Mouse (Mus musculus) forebrain, embryonic 15.5 days (tissue): ENCODE measurements around the gene Slc8b1. TPM values are rescaled to one million over a fixed set of nuclear protein-coding genes. Genes with fewer than 3 reads are reported as not detected.

Experiments
- ATAC-seq: fragments of 200-750 bp; cut with Nextera tagmentation; replicated peaks from 2 replicates; pipeline ENCODE4 v1.8.0; 2017; ENCODE audit warnings: mild to moderate bottlenecking, moderate TSS enrichment, moderate library complexity
- H3K27ac ChIP-seq: fragments of 300-500 bp; sonication (generic); replicated peaks from 2 replicates; pipeline ENCODE4 v1.5.1; 2015; ENCODE audit warnings: mild to moderate bottlenecking, inconsistent platforms
- H3K27me3 ChIP-seq: fragments of 300-500 bp; sonication (generic); 2 replicates; pipeline ENCODE4 v1.6.1; 2015; ENCODE audit warnings: inconsistent platforms
- H3K36me3 ChIP-seq: fragments of 300-500 bp; sonication (generic); 2 replicates; pipeline ENCODE4 v1.6.1; 2015; ENCODE audit warnings: mild to moderate bottlenecking, inconsistent platforms
- H3K4me1 ChIP-seq: fragments of 300-500 bp; sonication (generic); 2 replicates; pipeline ENCODE4 v1.6.1; 2015; ENCODE audit warnings: inconsistent platforms
- H3K4me2 ChIP-seq: fragments of 300-500 bp; sonication (generic); replicated peaks from 2 replicates; pipeline ENCODE4 v1.6.1; 2015; ENCODE audit warnings: mild to moderate bottlenecking, inconsistent platforms
- H3K4me3 ChIP-seq: fragments of 300-500 bp; sonication (generic); 2 replicates; pipeline ENCODE4 v1.5.1; 2015; ENCODE audit warnings: mild to moderate bottlenecking, inconsistent platforms
- H3K9ac ChIP-seq: fragments of 300-500 bp; sonication (generic); replicated peaks from 2 replicates; pipeline ENCODE4 v1.6.1; 2015; ENCODE audit warnings: mild to moderate bottlenecking, inconsistent platforms
- H3K9me3 ChIP-seq: fragments of 300-500 bp; sonication (generic); 2 replicates; pipeline ENCODE4 v1.6.1; 2016; ENCODE audit warnings: inconsistent platforms
- WGBS: fragments of 180-500 bp; shearing (Covaris S2); methylation state at CpG from one replicate; pipeline ENCODE4 v1.1.7; 2015; ENCODE audit warnings: mixed read lengths; 5-methylcytosine and 5-hydroxymethylcytosine counted together
- polyA plus RNA-seq: library from polyadenylated mRNA; unstranded; fragments of >200 nt; fragmentation: Nextera tagmentation; extraction: Ambion mirVana; gene quantifications from 2 replicates; pipeline ENCODE4 v1.2.1, GENCODE M21; 2015

The Slc8b1 gene
- polyA plus RNA-seq, 1 experiment from 2014 or later, result 2.4 TPM

DNA sequence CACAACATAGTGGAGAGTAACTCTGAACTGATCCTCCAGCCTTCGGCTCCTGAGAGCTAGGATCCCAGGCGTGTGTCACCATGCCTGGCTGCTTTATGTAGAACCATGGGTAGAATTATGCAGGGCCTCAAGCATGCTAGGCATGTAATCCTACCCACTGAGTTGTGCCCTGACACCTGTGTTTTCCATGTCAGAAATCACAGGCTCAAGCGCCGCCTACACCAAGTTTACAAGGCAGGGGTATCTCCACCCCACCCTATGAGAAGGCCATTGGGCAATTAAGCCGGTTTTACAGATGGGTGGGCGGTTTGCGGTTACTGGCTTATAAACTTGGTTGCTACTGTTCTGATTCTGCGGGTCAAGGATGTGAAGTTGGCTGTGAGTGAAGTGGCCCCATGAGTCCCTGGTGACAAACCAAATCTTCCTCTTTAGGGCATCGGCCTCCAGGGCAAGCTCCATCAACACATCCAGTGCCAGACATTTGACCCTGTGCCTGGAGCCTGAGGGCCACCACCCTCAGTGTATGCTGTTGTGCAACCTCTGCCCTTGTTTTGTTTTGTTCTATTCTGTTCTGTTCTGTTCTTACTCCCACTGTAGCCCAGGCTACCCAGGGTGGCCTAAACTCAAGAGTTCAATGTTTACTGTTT is 3.2 kb downstream of the Slc8b1 start:
- no peaks in the 10 kb centered on the region for H3K36me3 ChIP-seq
- H3K4me1 ChIP-seq, result peaks cover 25% of the 10 kb centered on the region
- H3K4me2 ChIP-seq, result no peak overlapping the region
- no peak overlapping the region for H3K4me3 ChIP-seq
- no peaks in the 10 kb centered on the region; the same call in 1 of the 2 replicates for H3K27me3 ChIP-seq
- 85% methylated on average over 9 of the region's 9 CpGs for WGBS
- no peak overlapping the region for H3K9ac ChIP-seq
- ATAC-seq, result no peak
- H3K9me3 ChIP-seq, result no peaks in the 10 kb centered on the region
- no peak overlapping the region for H3K27ac ChIP-seq

- H3K4me2 ChIP-seq, result no peak overlapping the region
- H3K9me3 ChIP-seq, result no peaks in the 10 kb centered on the region
- no peak overlapping the region for H3K27ac ChIP-seq
- peaks cover 25% of the 10 kb centered on the region for H3K4me1 ChIP-seq
- H3K4me3 ChIP-seq, result no peak overlapping the region
- no peaks in the 10 kb centered on the region for H3K36me3 ChIP-seq
- no peak overlapping the region for H3K9ac ChIP-seq
- ATAC-seq, result no peak
- no peaks in the 10 kb centered on the region; the same call in 1 of the 2 replicates for H3K27me3 ChIP-seq
- 12% methylated on average over 4 of the region's 4 CpGs for WGBS
Measured at GRCm38 (mm10) chr5:120514754-120515153, 3.8 kb downstream of the Slc8b1 start.

DNA sequence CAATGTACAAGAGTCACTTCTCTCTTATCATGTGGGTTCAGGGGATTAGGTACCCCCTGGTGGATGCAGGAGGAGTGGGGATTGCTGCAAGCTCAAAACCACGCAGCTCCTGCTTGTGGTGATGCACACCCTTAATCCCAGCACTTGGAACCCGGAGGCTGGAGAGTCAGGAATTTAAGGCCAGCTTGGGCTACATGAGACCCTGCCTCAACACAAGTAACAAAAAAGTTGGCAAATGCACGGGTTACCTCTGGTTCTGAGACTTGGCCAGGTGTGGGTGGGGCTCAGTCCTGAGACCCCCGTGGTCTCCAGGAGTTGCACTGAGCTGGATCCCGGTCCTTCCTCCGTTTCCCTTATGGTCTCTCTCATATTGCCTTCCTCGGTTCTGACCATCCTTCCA is 4.5 kb downstream of the Slc8b1 start:
- no peak overlapping the region for H3K27ac ChIP-seq
- H3K36me3 ChIP-seq, result no peaks in the 10 kb centered on the region
- no peak overlapping the region for H3K4me2 ChIP-seq
- H3K9me3 ChIP-seq, result no peaks in the 10 kb centered on the region
- H3K4me1 ChIP-seq, result peaks cover 21% of the 10 kb centered on the region
- no peak overlapping the region for H3K4me3 ChIP-seq
- H3K9ac ChIP-seq, result no peak overlapping the region
- 71% methylated on average over 7 of the region's 7 CpGs for WGBS
- no peaks in the 10 kb centered on the region; the same call in 1 of the 2 replicates for H3K27me3 ChIP-seq
- ATAC-seq, result no peak

GRCm38 (mm10) chr5:120516221-120516984 is 5.4 kb downstream of the Slc8b1 start:
- ATAC-seq, result no peak
- WGBS, result 72% methylated on average over 15 of the region's 15 CpGs
- H3K4me1 ChIP-seq, result peaks cover 11% of the 10 kb centered on the region
- H3K4me2 ChIP-seq, result no peak overlapping the region
- H3K36me3 ChIP-seq, result no peaks in the 10 kb centered on the region
- no peak overlapping the region for H3K27ac ChIP-seq
- no peak overlapping the region for H3K9ac ChIP-seq
- H3K27me3 ChIP-seq, result no peaks in the 10 kb centered on the region; the same call in 1 of the 2 replicates
- H3K4me3 ChIP-seq, result no peak overlapping the region
- H3K9me3 ChIP-seq, result no peaks in the 10 kb centered on the region

GRCm38 (mm10) chr5:120517552-120517951 is 6.6 kb downstream of the Slc8b1 start:
- Histone ChIP-seq H3K27me3 (no peaks in the 10 kb centered on the region), H3K4me2 (no peak overlapping the region), H3K9ac (no peak overlapping the region), H3K36me3 (no peaks in the 10 kb centered on the region), H3K9me3 (no peaks in the 10 kb centered on the region), H3K27ac (no peak overlapping the region), H3K4me1 (peaks cover 10% of the 10 kb centered on the region), H3K4me3 (no peak overlapping the region)
- no peak for ATAC-seq
- WGBS, result 55% methylated on average over 9 of the region's 9 CpGs

GRCm38 (mm10) chr5:120522649-120523048 is 11.7 kb downstream of the Slc8b1 start:
- no peak overlapping the region for H3K4me3 ChIP-seq
- H3K27me3 ChIP-seq, result no peaks in the 10 kb centered on the region
- H3K9me3 ChIP-seq, result no peaks in the 10 kb centered on the region
- ATAC-seq, result no peak
- no peak overlapping the region for H3K4me2 ChIP-seq
- H3K9ac ChIP-seq, result no peak overlapping the region
- no peak overlapping the region for H3K27ac ChIP-seq
- H3K36me3 ChIP-seq, result no peaks in the 10 kb centered on the region
- H3K4me1 ChIP-seq, result no peaks in the 10 kb centered on the region
- WGBS, result 74% methylated on average over 3 of the region's 3 CpGs

GRCm38 (mm10) chr5:120524736-120525135 is 13.8 kb downstream of the Slc8b1 start:
- H3K9ac ChIP-seq, result no peak overlapping the region
- H3K4me3 ChIP-seq, result no peak overlapping the region
- no peaks in the 10 kb centered on the region for H3K4me1 ChIP-seq
- ATAC-seq, result no peak
- no peaks in the 10 kb centered on the region for H3K27me3 ChIP-seq
- no peak overlapping the region for H3K4me2 ChIP-seq
- no peak overlapping the region for H3K27ac ChIP-seq
- H3K9me3 ChIP-seq, result no peaks in the 10 kb centered on the region
- H3K36me3 ChIP-seq, result no peaks in the 10 kb centered on the region
- WGBS, result 95% methylated on average over 2 of the region's 2 CpGs

DNA sequence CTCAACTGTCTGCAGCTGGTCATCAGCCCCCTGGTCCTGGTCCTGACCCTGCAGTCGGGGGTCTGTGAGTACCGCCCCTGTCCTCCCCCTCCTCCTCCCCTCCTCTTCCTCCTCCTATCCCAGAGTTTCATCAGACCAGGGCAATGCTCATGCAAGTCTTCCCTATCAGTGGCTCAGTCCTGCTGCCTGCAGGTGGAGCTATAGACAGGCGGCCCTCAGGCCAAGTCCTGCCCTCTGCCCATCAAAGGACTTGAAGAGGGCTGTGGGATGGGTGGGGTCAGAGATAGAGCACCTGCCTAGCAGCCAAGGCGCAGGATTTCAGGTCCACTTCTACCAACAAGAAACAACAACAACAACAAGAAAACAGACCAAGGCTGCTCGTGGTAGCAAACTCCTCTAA is 14.8 kb downstream of the Slc8b1 start:
- Histone ChIP-seq H3K9me3 (no peaks in the 10 kb centered on the region), H3K4me3 (no peak overlapping the region), H3K4me1 (no peaks in the 10 kb centered on the region), H3K9ac (no peak overlapping the region), H3K36me3 (no peaks in the 10 kb centered on the region), H3K4me2 (no peak overlapping the region), H3K27ac (no peak overlapping the region), H3K27me3 (no peaks in the 10 kb centered on the region)
- no peak for ATAC-seq
- 37% methylated on average over 5 of the region's 5 CpGs for WGBS

DNA sequence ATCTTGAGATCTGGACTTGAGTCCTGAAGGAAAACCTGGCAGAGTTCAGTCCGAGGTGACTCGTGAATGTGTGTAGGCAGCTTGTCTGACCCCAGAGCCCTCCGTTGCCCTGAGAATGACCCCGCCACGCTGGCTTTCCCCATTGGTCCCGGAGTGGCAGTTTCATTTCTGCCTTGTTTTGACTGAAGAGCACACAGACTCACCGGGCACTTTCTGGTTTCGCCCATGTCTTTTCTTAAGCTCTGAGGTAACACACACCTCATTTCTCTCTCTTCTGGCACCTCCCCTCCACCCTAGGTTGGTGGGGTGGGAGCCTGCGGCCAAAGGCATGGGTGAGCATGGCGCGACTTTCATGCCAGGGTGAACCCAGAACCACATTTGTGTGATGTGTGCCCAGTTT is 15.3 kb downstream of the Slc8b1 start:
- 84% methylated on average over 11 of the region's 11 CpGs for WGBS
- Histone ChIP-seq H3K4me1 (no peaks in the 10 kb centered on the region), H3K9me3 (no peaks in the 10 kb centered on the region), H3K9ac (no peak overlapping the region), H3K36me3 (no peaks in the 10 kb centered on the region), H3K4me3 (no peak overlapping the region), H3K27ac (no peak overlapping the region), H3K27me3 (no peaks in the 10 kb centered on the region), H3K4me2 (no peak overlapping the region)
- ATAC-seq, result no peak

DNA sequence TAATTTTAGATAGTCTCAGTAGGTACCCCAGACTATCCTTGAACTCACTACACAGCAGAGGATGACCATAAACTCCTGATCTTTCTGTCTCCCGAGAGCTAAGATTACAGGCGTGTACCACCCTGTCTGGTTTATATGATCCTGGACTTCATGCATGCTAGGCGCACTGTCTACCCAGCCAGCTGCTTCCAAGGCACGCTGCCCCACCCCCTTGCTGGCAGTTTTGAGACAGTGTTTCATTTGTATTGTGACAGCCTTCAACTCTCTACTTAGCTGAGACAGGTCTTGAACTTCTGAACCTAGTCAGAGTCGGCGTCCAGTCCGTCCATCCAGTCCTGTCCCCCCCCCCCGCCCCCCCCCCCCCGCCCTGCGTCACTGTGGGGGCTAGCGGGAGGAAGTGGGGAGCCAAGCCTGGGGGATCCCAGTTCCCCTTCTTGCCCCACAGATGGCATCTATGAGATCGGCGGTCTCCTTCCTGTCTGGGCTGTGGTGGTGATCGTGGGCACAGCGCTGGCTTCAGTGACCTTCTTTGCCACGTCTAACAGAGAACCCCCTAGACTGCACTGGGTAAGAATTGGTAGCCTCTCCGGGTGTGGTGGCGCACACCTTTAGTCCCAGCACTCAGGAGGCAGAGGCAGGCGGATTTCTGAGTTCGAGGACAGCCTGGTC is 16.5 kb downstream of the Slc8b1 start:
- no peak overlapping the region for H3K9ac ChIP-seq
- no peaks in the 10 kb centered on the region for H3K36me3 ChIP-seq
- H3K4me1 ChIP-seq, result no peaks in the 10 kb centered on the region
- no peak overlapping the region for H3K4me3 ChIP-seq
- H3K4me2 ChIP-seq, result no peak overlapping the region
- no peak for ATAC-seq
- no peaks in the 10 kb centered on the region for H3K27me3 ChIP-seq
- no peak overlapping the region for H3K27ac ChIP-seq
- 89% methylated on average over 17 of the region's 20 CpGs for WGBS
- no peaks in the 10 kb centered on the region for H3K9me3 ChIP-seq

- WGBS, result 81% methylated on average over 8 of the region's 8 CpGs
- ATAC-seq, result no peak
- Histone ChIP-seq H3K4me3 (no peak overlapping the region), H3K9me3 (no peaks in the 10 kb centered on the region), H3K36me3 (no peaks in the 10 kb centered on the region), H3K9ac (no peak overlapping the region), H3K27me3 (no peaks in the 10 kb centered on the region), H3K4me1 (peaks cover 25% of the 10 kb centered on the region), H3K4me2 (no peak overlapping the region), H3K27ac (no peak overlapping the region)
Measured at GRCm38 (mm10) chr5:120531631-120532030, 20.7 kb downstream of the Slc8b1 start.

GRCm38 (mm10) chr5:120534071-120534685 is 23.2 kb downstream of the Slc8b1 start:
- peak overlapping the region; percentile 73 for H3K27ac ChIP-seq
- H3K9ac ChIP-seq, result no peak overlapping the region
- peak; percentile 42 for ATAC-seq
- no peaks in the 10 kb centered on the region for H3K27me3 ChIP-seq
- peaks cover 25% of the 10 kb centered on the region for H3K4me1 ChIP-seq
- H3K36me3 ChIP-seq, result peaks cover 4% of the 10 kb centered on the region
- no peak overlapping the region for H3K4me2 ChIP-seq
- 36% methylated on average over 15 of the region's 15 CpGs for WGBS
- no peak overlapping the region for H3K4me3 ChIP-seq
- no peaks in the 10 kb centered on the region for H3K9me3 ChIP-seq
